Mouse (Mus musculus) midbrain, embryonic 14.5 days (tissue): ENCODE data around the gene Naip5. TPM values are rescaled to one million over a fixed set of nuclear protein-coding genes. Genes with fewer than 3 reads are reported as not detected.
"Not testable (repeated sequence)": the region's sequence is repeated elsewhere in the genome, so short reads cannot be mapped to it uniquely, and the experiment has no call there.

Source experiments
- ATAC-seq: fragments of 200-750 bp; cut with Nextera tagmentation; 2 replicates; pipeline ENCODE4 v1.8.0; 2017; ENCODE audit warnings: moderate number of reproducible peaks, moderate library complexity; ENCODE audit not compliant: low FRiP score, low TSS enrichment
- DNase-seq: peaks from one replicate; pipeline ENCODE4 v3.0.0-alpha.2; 2015
- H3K27ac ChIP-seq: fragments of 300-500 bp; sonication (generic); replicated peaks from 2 replicates; pipeline ENCODE4 v1.5.1; 2014; ENCODE audit warnings: mild to moderate bottlenecking, low read depth, low read length, moderate library complexity
- H3K27me3 ChIP-seq: fragments of 300-500 bp; sonication (generic); 2 replicates; pipeline ENCODE4 v1.6.1; 2014; ENCODE audit warnings: low read length, control low read depth, mixed read lengths; ENCODE audit not compliant: control insufficient read depth, insufficient read depth
- H3K36me3 ChIP-seq: fragments of 300-500 bp; sonication (generic); 2 replicates; pipeline ENCODE4 v1.6.1; 2014; ENCODE audit warnings: low read length, control low read depth; ENCODE audit not compliant: control insufficient read depth, insufficient read depth
- H3K4me1 ChIP-seq: fragments of 300-500 bp; sonication (generic); 2 replicates; pipeline ENCODE4 v1.6.1; 2014; ENCODE audit warnings: mild to moderate bottlenecking, antibody characterized with exemption, low read length, control low read depth; ENCODE audit not compliant: control insufficient read depth, insufficient read depth
- H3K4me2 ChIP-seq: fragments of 300-500 bp; sonication (generic); 2 replicates; pipeline ENCODE4 v1.6.1; 2014; ENCODE audit warnings: mild to moderate bottlenecking, low read length, moderate library complexity
- H3K4me3 ChIP-seq: fragments of 300-500 bp; sonication (generic); replicated peaks from 2 replicates; pipeline ENCODE4 v1.5.1; 2014; ENCODE audit warnings: low read depth, low read length
- H3K9ac ChIP-seq: fragments of 300-500 bp; sonication (generic); replicated peaks from 2 replicates; pipeline ENCODE4 v1.6.1; 2014; ENCODE audit warnings: mild to moderate bottlenecking, low read length, moderate library complexity
- H3K9me3 ChIP-seq: fragments of 300-500 bp; sonication (generic); 2 replicates; pipeline ENCODE4 v1.6.1; 2016; ENCODE audit warnings: low read length, control low read depth, mixed read lengths; ENCODE audit not compliant: control insufficient read depth
- WGBS: fragments of 180-500 bp; shearing (Covaris S2); extraction: QIAGEN DNeasy Blood & Tissue Kit; methylation state at CpG from one replicate; pipeline ENCODE4 v1.1.7; 2014; 5-methylcytosine and 5-hydroxymethylcytosine counted together
- polyA plus RNA-seq: library from polyadenylated mRNA; unstranded; fragments of >200 nt; fragmentation: Nextera tagmentation; extraction: Ambion mirVana; gene quantifications from 2 replicates; pipeline ENCODE4 v1.2.1, GENCODE M21; 2014

The Naip5 gene
- polyA plus RNA-seq: 0.05 and 0.13 TPM in 2 replicates

DNA sequence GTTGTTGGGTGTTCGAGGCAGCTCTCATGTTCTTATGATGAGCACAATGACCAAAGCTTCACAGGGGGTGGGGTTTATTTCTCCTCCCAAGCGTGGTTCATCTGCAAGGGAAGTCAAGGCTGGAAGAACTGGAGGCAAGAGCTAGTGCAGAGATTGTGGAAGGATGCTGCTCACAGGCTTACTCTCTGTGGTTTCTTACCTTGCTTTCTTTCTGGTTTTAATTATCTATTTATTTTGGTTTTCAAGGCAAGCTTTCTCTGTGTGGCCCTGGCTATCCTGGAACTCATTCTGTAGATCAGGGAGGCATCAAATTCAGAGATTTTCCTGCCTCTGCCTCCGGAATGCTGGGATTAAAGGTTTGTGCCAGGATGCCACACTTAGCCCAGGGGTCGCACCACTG is at the start of gene Naip5:
Gene Naip5 (minus strand): TSS at position 101 of the 400 bp plus-strand sequence.
- H3K27me3 ChIP-seq, H3K4me2 ChIP-seq, ATAC-seq, H3K4me1 ChIP-seq, DNase-seq, H3K36me3 ChIP-seq, H3K4me3 ChIP-seq, H3K27ac ChIP-seq, H3K9ac ChIP-seq, H3K9me3 ChIP-seq: not testable (repeated sequence)
- WGBS: 80% methylated on average over 4 of the region's 4 CpGs

GRCm38 (mm10) chr13:100284611-100285010 is 38.5 kb upstream of the Naip5 start:
- Histone ChIP-seq H3K4me3 (no peak overlapping the region), H3K27me3 (no peaks in the 10 kb centered on the region), H3K9ac (no peak overlapping the region), H3K36me3 (no peaks in the 10 kb centered on the region), H3K27ac (no peak overlapping the region), H3K9me3 (no peaks in the 10 kb centered on the region), H3K4me2 (no peak overlapping the region), H3K4me1 (no peaks in the 10 kb centered on the region)
- ATAC-seq (no peak), DNase-seq (no peak)
- WGBS: 94% methylated on average over 1 of the region's 1 CpGs

DNA sequence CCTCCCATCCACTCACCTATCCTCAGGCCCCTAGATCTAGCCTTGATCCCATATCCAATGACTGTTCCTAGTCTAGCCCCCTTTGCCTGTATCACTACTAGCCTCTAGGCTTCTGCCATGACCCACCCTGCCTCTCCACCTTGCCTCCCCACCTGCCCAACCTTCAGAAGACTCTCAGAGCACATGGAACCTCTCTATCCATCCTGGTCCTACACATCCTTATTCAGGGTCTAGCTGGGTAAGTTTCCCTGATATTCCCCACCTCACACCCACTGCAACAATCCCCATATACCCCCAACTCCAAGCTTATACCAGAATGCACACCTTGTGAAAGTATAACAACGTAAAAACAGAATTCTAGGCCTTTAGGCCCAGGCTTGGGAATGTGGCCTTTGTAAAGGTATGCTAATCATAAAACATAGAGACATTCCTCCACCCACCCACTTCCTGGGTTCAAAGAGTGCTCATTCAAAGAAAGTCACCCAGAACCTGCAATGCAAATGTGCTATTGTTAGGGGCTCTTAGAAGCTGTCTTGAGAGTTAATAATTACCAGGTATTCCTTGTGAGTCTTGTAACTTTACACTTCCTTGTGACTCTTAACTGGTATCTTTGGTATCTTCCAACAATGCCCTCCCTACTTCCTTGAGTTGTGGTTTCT is 25.5 kb upstream of the Naip5 start:
- H3K9me3 ChIP-seq, H3K4me1 ChIP-seq, H3K4me3 ChIP-seq, H3K27ac ChIP-seq, H3K9ac ChIP-seq, H3K27me3 ChIP-seq, DNase-seq, H3K4me2 ChIP-seq, ATAC-seq, H3K36me3 ChIP-seq: not testable (repeated sequence)
- WGBS: no CpG with 5 or more reads among the region's 1 CpGs

GRCm38 (mm10) chr13:100256996-100257395 is 10.9 kb upstream of the Naip5 start:
- H3K36me3 ChIP-seq, H3K27ac ChIP-seq, H3K4me1 ChIP-seq, H3K9ac ChIP-seq, H3K4me3 ChIP-seq, H3K27me3 ChIP-seq, H3K4me2 ChIP-seq, DNase-seq, H3K9me3 ChIP-seq, ATAC-seq: not testable (repeated sequence)
- 72% methylated on average over 2 of the region's 2 CpGs for WGBS

DNA sequence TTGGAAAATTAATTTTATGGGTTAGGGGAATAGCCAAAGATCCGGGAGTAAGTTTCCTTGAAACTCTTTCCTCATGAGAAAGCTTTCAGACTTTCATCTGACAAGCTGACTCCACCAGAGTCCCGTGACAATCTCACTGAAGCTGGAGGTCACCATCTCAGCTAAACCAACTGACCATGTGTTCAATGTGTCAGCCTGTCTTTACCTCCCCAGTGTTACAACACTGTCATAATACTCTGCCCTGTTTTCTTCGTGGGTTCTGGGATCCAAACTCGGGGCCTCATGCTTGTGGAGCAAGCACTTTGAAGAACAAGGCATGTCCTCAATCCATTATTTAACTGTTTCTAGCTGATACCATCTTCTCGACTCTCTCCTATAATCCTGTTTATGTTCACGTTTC is 9.8 kb upstream of the Naip5 start:
- not testable (repeated sequence) for H3K36me3 ChIP-seq, DNase-seq, H3K9ac ChIP-seq, H3K4me3 ChIP-seq, ATAC-seq, H3K9me3 ChIP-seq, H3K4me2 ChIP-seq, H3K4me1 ChIP-seq, H3K27ac ChIP-seq, H3K27me3 ChIP-seq
- WGBS: 89% methylated on average over 5 of the region's 6 CpGs

- not testable (repeated sequence) for H3K4me1 ChIP-seq, DNase-seq, H3K9ac ChIP-seq, H3K36me3 ChIP-seq, H3K4me2 ChIP-seq, H3K27me3 ChIP-seq, H3K9me3 ChIP-seq, ATAC-seq, H3K4me3 ChIP-seq, H3K27ac ChIP-seq
- WGBS: 90% methylated on average over 2 of the region's 2 CpGs
Measured at GRCm38 (mm10) chr13:100251897-100252296, 5.8 kb upstream of the Naip5 start.

GRCm38 (mm10) chr13:100246896-100247519 is 885 bp upstream of the Naip5 start:
- not testable (repeated sequence) for H3K4me2 ChIP-seq, H3K27me3 ChIP-seq, H3K4me1 ChIP-seq, ATAC-seq, H3K36me3 ChIP-seq, H3K4me3 ChIP-seq, H3K9ac ChIP-seq, DNase-seq, H3K27ac ChIP-seq, H3K9me3 ChIP-seq
- WGBS: 86% methylated on average over 5 of the region's 5 CpGs

GRCm38 (mm10) chr13:100243702-100244101 is 2.4 kb downstream of the Naip5 start:
- DNase-seq (no peak), ATAC-seq (0 out of 2 replicates have a peak, but pooled peaks have one; percentile 24)
- Histone ChIP-seq H3K36me3 (no peaks in the 10 kb centered on the region), H3K9me3 (no peaks in the 10 kb centered on the region), H3K27ac (no peak overlapping the region), H3K27me3 (no peaks in the 10 kb centered on the region), H3K4me1 (no peaks in the 10 kb centered on the region), H3K4me3 (no peak overlapping the region), H3K9ac (no peak overlapping the region), H3K4me2 (no peak overlapping the region)

DNA sequence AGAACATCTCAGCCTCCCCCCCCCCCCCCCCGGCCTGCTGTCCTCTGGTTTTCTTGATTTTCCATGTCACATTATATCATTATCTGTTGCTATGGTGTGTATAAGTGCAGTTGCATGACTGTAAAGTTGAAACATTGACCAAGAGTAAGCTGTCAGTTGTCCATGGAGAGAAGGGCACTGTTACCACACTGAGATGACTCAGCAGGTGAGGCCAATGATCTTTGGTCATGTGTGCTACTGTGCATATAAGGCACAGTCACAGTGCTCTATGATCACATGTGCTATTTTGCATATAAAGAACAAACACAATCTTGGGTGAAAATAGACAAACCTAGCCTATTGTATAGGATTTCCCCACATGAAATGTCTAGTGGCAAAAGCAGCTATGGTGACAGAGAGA is 32.4 kb downstream of the Naip5 start:
- 75% methylated on average over 1 of the region's 1 CpGs for WGBS
- DNase-seq, ATAC-seq: not testable (repeated sequence)

More for the DNA sequence above, 32.4 kb downstream of the Naip5 start:
- not testable (repeated sequence) for H3K4me1 ChIP-seq, H3K9me3 ChIP-seq, H3K9ac ChIP-seq, H3K4me3 ChIP-seq, H3K27me3 ChIP-seq, H3K27ac ChIP-seq, H3K4me2 ChIP-seq, H3K36me3 ChIP-seq
